Mouse (Mus musculus): ENCODE data around the gene Sp2.

DNA sequence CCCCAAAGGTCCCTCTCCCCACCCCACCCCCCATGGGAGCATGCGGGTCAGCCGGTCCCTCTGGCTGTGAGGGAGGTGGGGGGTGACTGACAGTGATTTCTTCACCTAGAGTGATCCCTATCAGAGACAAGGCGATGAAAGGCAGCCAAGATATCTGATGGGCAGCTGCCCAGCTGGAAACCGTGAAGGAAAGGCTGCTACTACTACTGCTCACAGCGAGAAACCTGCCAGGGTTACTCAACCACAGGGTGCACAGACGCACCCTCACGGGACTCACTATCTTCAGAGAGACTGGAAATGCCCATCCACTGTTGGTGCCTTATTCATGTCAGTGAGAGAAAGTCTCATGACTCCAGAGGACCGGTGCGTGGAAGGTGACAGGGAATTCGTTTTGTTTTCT is 42.2 kb upstream of the Sp2 start:
- TF ChIP-seq CTCF (IDR thresholded peaks at IDR 0.05; ENCODE audit: extremely low read depth, insufficient read depth, insufficient read length, insufficient replicate concordance): no peak
- no peak for TF ChIP-seq POLR2A (IDR thresholded peaks at IDR 0.05; ENCODE audit: low read depth, low read length)
